ENCODE assay signal across 12 mouse cellular contexts in the genomic region with DNA sequence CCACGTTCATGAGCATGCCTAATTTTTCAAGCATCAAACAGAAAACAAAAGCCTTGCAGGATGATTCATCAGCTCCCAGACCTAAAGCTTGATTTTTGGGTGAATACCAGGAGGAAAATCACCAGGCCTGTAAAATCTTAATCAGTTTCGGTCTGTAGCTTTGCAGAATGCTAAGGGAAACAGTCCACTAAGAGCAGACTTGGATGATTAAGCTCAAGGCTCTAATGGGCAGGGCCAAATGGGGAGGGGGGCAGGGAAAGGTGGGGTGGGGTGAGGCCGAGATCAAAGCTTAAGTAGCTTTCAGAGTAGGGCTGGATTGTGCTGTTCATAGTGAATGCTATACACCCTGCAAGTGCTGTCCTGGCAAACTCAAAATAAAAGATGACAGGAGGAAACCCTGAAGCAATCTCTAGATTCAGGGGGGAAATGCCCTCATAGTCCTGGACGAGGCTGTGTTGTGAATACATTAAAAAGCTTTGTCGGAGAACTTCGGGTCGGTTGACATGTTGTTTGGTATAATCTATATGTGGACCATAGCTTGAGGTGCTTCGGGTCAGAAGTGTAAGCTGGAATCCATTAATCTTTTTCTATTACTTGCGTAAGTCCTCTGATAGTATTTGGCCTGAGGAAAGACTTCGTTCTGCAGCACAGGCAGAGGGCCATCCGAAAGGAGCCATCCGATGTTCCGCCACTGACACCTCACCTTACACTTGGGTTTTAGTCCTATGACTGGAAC.
DNase-seq lines count a peak whose midpoint lies in the region; ATAC-seq and TF ChIP-seq lines count a peak whose summit lies in the region.
"Had no signal": no experiment of that assay in that cellular context is flagged by ENCODE, and none has a peak within 500 bp of the region (broad histone marks: within the 10 kb centered on the region; RNA-seq: fewer than 3 reads in every experiment).

No protein-coding gene starts in this region.

- H3K27me3 ChIP-seq in forebrain, embryonic 12.5 days: no peaks in the 10 kb centered on the region
- H3K27me3 ChIP-seq in forebrain, embryonic 10.5 days (ENCODE audit: poor library complexity, severe bottlenecking): no peaks in the 10 kb centered on the region
- no peaks in the 10 kb centered on the region for H3K27me3 ChIP-seq in neural tube, embryonic 11.5 days (ENCODE audit: control insufficient read depth, insufficient read depth, low read length)
- no peaks in the 10 kb centered on the region for H3K27me3 ChIP-seq in hindbrain, postnatal 0 days (ENCODE audit: insufficient read depth, low read length)

- no peak overlapping the region for H3K9ac ChIP-seq in forebrain, embryonic 12.5 days
- H3K9ac ChIP-seq in neural tube, embryonic 11.5 days (ENCODE audit: low read length): no peak overlapping the region
- no peak overlapping the region for H3K9ac ChIP-seq in hindbrain, postnatal 0 days (replicated peaks; ENCODE audit: low read length)

- H3K4me1 ChIP-seq in forebrain, embryonic 12.5 days: peaks cover 9% of the 10 kb centered on the region
- H3K4me1 ChIP-seq in forebrain, embryonic 10.5 days: peaks cover 17% of the 10 kb centered on the region
- no peaks in the 10 kb centered on the region for H3K4me1 ChIP-seq in neural tube, embryonic 11.5 days (ENCODE audit: control insufficient read depth, insufficient read depth, low read length)
- H3K4me1 ChIP-seq in hindbrain, postnatal 0 days (ENCODE audit: insufficient read depth, low read length): peaks cover 3% of the 10 kb centered on the region; the same call in 1 of the 2 replicates

- H3K27ac ChIP-seq in forebrain, embryonic 12.5 days: no peak overlapping the region
- H3K27ac ChIP-seq in forebrain, embryonic 10.5 days: no peak overlapping the region
- H3K27ac ChIP-seq in neural tube, embryonic 11.5 days (ENCODE audit: low read depth, low read length): no peak overlapping the region
- H3K27ac ChIP-seq in hindbrain, postnatal 0 days: no peak overlapping the region

- no peaks in the 10 kb centered on the region for H3K36me3 ChIP-seq in forebrain, embryonic 12.5 days (replicated peaks)
- H3K36me3 ChIP-seq in forebrain, embryonic 10.5 days (replicated peaks): no peaks in the 10 kb centered on the region
- H3K36me3 ChIP-seq in neural tube, embryonic 11.5 days (ENCODE audit: control insufficient read depth, insufficient read depth, low read length): no peaks in the 10 kb centered on the region
- no peaks in the 10 kb centered on the region for H3K36me3 ChIP-seq in hindbrain, postnatal 0 days (ENCODE audit: insufficient read depth, low read length)

- peak; percentile 34; the same call in 1 of the 2 replicates for ATAC-seq in forebrain, embryonic 12.5 days (ENCODE audit: low FRiP score)
- ATAC-seq in neural tube, embryonic 11.5 days (ENCODE audit: insufficient read depth, low FRiP score, low TSS enrichment): peak; percentile 49; the same call in 1 of the 2 replicates
- ATAC-seq in hindbrain, postnatal 0 days: 0 out of 2 replicates have a peak, but pooled peaks have one; percentile 27
- ATAC-seq: activated CD4-positive, CD25-positive, alpha-beta regulatory T cell, adult 4 months had no signal

- H3K4me2 ChIP-seq in forebrain, embryonic 12.5 days: no peak overlapping the region
- no peak overlapping the region for H3K4me2 ChIP-seq in neural tube, embryonic 11.5 days (ENCODE audit: low read depth)
- H3K4me2 ChIP-seq in hindbrain, postnatal 0 days (ENCODE audit: low read depth, low read length): no peak overlapping the region
- H3K4me2 ChIP-seq: liver, embryonic 11.5 days had no signal

- H3K4me3 ChIP-seq in forebrain, embryonic 12.5 days (replicated peaks): no peak overlapping the region
- H3K4me3 ChIP-seq in forebrain, embryonic 10.5 days: no peak overlapping the region
- H3K4me3 ChIP-seq in neural tube, embryonic 11.5 days (ENCODE audit: low read depth, low read length): no peak overlapping the region
- H3K4me3 ChIP-seq in hindbrain, postnatal 0 days (ENCODE audit: low read length): no peak overlapping the region

- 66% methylated on average over 13 of the region's 13 CpGs for WGBS in forebrain, embryonic 12.5 days
- WGBS in forebrain, embryonic 10.5 days: 82% methylated on average over 13 of the region's 13 CpGs
- 71% methylated on average over 13 of the region's 13 CpGs for WGBS in neural tube, embryonic 11.5 days
- 64% methylated on average over 13 of the region's 13 CpGs for WGBS in hindbrain, postnatal 0 days

- DNase-seq in forebrain, embryonic 10.5 days (ENCODE audit: extremely low spot score, low spot score): no peak
- DNase-seq in neural tube, embryonic 11.5 days (ENCODE audit: low spot score): no peak
- no peak for DNase-seq in neural tube, embryonic 10.5 days (ENCODE audit: extremely low spot score, low spot score)
- no peak for DNase-seq in hindbrain, postnatal 0 days (ENCODE audit: low spot score)
- no peak for DNase-seq in urinary bladder, postnatal 36 days (ENCODE audit: low spot score in 2 of 2)
- DNase-seq in cerebellum, postnatal 25 days: no peak
- no peak for DNase-seq in gastrocnemius, adult 8-10 months (ENCODE audit: low spot score in 2 of 2)
- DNase-seq: gastrocnemius, postnatal 14 days; lung, postnatal 10 days had no signal

- TF ChIP-seq CTCF in hindbrain, postnatal 0 days (IDR thresholded peaks at IDR 0.05; ENCODE audit: low read depth): no peak

- H3K9me3 ChIP-seq in forebrain, embryonic 12.5 days: no peaks in the 10 kb centered on the region
- H3K9me3 ChIP-seq in forebrain, embryonic 10.5 days: no peaks in the 10 kb centered on the region
- no peaks in the 10 kb centered on the region for H3K9me3 ChIP-seq in neural tube, embryonic 11.5 days (ENCODE audit: control insufficient read depth, low read length)
- H3K9me3 ChIP-seq in hindbrain, postnatal 0 days (ENCODE audit: low read length): no peaks in the 10 kb centered on the region
